Mouse (Mus musculus) neural tube, embryonic 11.5 days (tissue): ENCODE results near the gene Pappa2. TPM values are rescaled to one million over a fixed set of nuclear protein-coding genes. Genes with fewer than 3 reads are reported as not detected.

Experiments used
- ATAC-seq: fragments of 200-750 bp; cut with Nextera tagmentation; 2 replicates; pipeline ENCODE4 v1.8.0; 2017; ENCODE audit warnings: moderate number of reproducible peaks, mild to moderate bottlenecking, moderate TSS enrichment, moderate library complexity; ENCODE audit not compliant: insufficient read depth, low FRiP score, low TSS enrichment
- DNase-seq: peaks from one replicate; pipeline ENCODE4 v3.0.0-alpha.2; 2015; ENCODE audit warnings: low spot score
- H3K27ac ChIP-seq: fragments of 300-500 bp; sonication (generic); 2 replicates; pipeline ENCODE4 v1.5.1; 2014; ENCODE audit warnings: low read depth, mild to moderate bottlenecking, low read length
- H3K27me3 ChIP-seq: fragments of 300-500 bp; sonication (generic); 2 replicates; pipeline ENCODE4 v1.6.1; 2014; ENCODE audit warnings: mild to moderate bottlenecking, low read length, mixed read lengths; ENCODE audit not compliant: control insufficient read depth, insufficient read depth
- H3K36me3 ChIP-seq: fragments of 300-500 bp; sonication (generic); 2 replicates; pipeline ENCODE4 v1.6.1; 2014; ENCODE audit warnings: mild to moderate bottlenecking, low read length, moderate library complexity, mixed read lengths; ENCODE audit not compliant: control insufficient read depth, insufficient read depth
- H3K4me1 ChIP-seq: fragments of 300-500 bp; sonication (generic); 2 replicates; pipeline ENCODE4 v1.6.1; 2014; ENCODE audit warnings: low read length, mixed read lengths; ENCODE audit not compliant: control insufficient read depth, insufficient read depth
- H3K4me2 ChIP-seq: fragments of 300-500 bp; sonication (generic); 2 replicates; pipeline ENCODE4 v1.6.1; 2014; ENCODE audit warnings: low read depth, mild to moderate bottlenecking, moderate library complexity
- H3K4me3 ChIP-seq: fragments of 300-500 bp; sonication (generic); 2 replicates; pipeline ENCODE4 v1.5.1; 2014; ENCODE audit warnings: low read depth, low read length
- H3K9ac ChIP-seq: fragments of 300-500 bp; sonication (generic); 2 replicates; pipeline ENCODE4 v1.6.1; 2014; ENCODE audit warnings: mild to moderate bottlenecking, low read length
- H3K9me3 ChIP-seq: fragments of 300-500 bp; sonication (generic); 2 replicates; pipeline ENCODE4 v1.6.1; 2016; ENCODE audit warnings: low read length; ENCODE audit not compliant: control insufficient read depth
- whole genome bisulfite sequencing: fragments of 180-500 bp; shearing (Covaris S2); extraction: QIAGEN DNeasy Blood & Tissue Kit; methylation state at CpG from one replicate; pipeline ENCODE4 v1.1.7; 2014; 5-methylcytosine and 5-hydroxymethylcytosine counted together
- polyA plus RNA-seq: library from polyadenylated mRNA; unstranded; fragments of >200 nt; fragmentation: Nextera tagmentation; extraction: Ambion mirVana; gene quantifications from 2 replicates; pipeline ENCODE4 v1.2.1, GENCODE M21; 2014

Gene Pappa2
- polyA plus RNA-seq, 1 experiment from 2014 or later, result 4.6 TPM

DNA sequence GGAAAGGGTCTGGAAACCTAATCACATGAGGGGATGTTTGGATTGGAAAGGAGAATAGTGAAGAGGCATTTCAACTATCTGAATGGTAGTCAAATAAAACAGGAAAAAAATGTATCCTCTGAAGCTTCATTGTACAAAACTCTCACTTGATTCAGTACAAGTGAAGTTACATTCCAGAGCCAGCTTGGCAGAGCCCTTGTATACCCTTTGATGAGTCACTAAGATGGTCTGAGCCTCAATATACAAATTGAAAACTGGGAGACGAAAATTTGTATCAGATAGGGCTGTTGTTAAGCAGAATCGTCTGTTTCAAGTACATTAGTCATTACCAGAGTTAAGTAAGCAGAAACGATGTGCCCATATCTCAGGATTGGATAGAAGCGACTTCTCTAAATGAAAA lies 143.1 kb downstream of the Pappa2 start:
- WGBS, result 84% methylated on average over 4 of the region's 4 CpGs

DNA sequence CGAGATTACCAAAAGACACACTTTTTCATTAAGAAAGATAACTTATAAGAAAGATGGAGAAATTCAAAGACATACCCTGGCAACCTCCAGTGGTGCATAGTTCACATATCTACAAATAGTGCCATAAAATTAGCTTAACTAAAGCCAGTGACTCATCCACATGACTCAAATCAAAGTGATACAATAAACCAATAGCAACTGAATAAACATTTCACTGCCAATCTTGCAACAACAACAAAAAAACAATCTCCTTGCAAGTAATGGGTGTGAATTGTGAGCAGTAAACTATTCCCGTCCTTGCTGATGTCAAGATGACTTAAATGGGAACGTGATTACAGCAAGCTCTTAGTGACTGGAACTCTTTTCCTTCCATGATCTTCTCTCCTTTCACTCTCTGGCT lies 150.1 kb downstream of the Pappa2 start:
- H3K9me3 ChIP-seq, result no peaks in the 10 kb centered on the region
- 78% methylated on average over 3 of the region's 3 CpGs for WGBS
- ATAC-seq, result no peak

More for the DNA sequence above, 143.1 kb downstream of the Pappa2 start:
- ATAC-seq (no peak), DNase-seq (no peak)
- H3K27ac ChIP-seq, result no peak overlapping the region
- H3K36me3 ChIP-seq, result no peaks in the 10 kb centered on the region
- H3K9ac ChIP-seq, result no peak overlapping the region
- H3K4me2 ChIP-seq, result no peak overlapping the region
- H3K4me1 ChIP-seq, result no peaks in the 10 kb centered on the region
- H3K4me3 ChIP-seq, result no peak overlapping the region
- no peaks in the 10 kb centered on the region for H3K27me3 ChIP-seq
- no peaks in the 10 kb centered on the region for H3K9me3 ChIP-seq

DNA sequence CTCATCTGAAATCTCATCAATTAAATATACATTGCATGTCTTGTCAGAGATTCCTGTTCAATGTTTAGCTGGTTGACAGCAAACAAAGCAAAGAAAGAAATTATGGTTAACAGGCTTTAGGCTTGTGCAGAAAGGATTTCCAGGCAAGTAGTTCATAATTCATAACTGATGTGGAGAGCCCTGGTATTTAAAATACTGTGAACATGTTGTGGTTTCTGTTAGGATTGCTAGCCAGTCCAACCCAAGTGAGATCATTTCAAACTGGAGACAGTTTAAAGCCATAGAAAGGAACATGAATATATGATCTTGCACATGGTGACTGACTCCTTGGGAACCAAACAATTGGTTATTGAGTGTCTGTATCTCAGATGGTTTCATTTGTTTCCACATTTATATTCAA lies 152.4 kb downstream of the Pappa2 start:
- H3K27me3 ChIP-seq, result no peaks in the 10 kb centered on the region
- no peaks in the 10 kb centered on the region for H3K36me3 ChIP-seq
- no peaks in the 10 kb centered on the region for H3K4me1 ChIP-seq
- ATAC-seq, result no peak
- H3K27ac ChIP-seq, result no peak overlapping the region
- no peak overlapping the region for H3K4me3 ChIP-seq
- no peaks in the 10 kb centered on the region for H3K9me3 ChIP-seq
- no peak overlapping the region for H3K9ac ChIP-seq
- H3K4me2 ChIP-seq, result no peak overlapping the region
- no peak for DNase-seq

More for the DNA sequence above, 150.1 kb downstream of the Pappa2 start:
- no peaks in the 10 kb centered on the region for H3K36me3 ChIP-seq
- H3K4me2 ChIP-seq, result no peak overlapping the region
- no peaks in the 10 kb centered on the region for H3K4me1 ChIP-seq
- H3K4me3 ChIP-seq, result no peak overlapping the region
- no peaks in the 10 kb centered on the region for H3K27me3 ChIP-seq
- no peak overlapping the region for H3K27ac ChIP-seq
- no peak overlapping the region for H3K9ac ChIP-seq
- no peak for DNase-seq

DNA sequence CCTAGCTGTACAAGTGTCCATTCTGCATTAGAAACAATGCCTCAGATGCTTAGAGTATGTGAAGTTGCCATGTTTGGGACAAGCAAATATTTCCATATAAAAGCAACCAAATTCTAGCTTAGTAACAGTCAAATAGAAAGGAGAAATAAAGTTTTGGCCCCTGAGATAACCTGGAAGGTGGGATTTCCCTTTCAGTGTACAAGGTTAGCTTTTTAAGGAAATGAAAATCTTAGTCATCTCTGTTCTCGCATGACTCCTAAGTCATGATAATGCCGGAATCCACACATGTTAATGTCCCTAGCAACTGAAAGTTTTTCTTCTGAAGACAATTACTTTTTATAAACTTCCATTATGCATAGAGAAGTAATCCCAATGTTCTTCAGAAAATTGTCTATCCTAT lies 160.6 kb downstream of the Pappa2 start:
- H3K9me3 ChIP-seq, result no peaks in the 10 kb centered on the region
- H3K4me3 ChIP-seq, result no peak overlapping the region
- H3K27me3 ChIP-seq, result no peaks in the 10 kb centered on the region
- DNase-seq (no peak), ATAC-seq (no peak)
- no peaks in the 10 kb centered on the region for H3K36me3 ChIP-seq
- WGBS, result 95% methylated on average over 2 of the region's 2 CpGs
- H3K9ac ChIP-seq, result no peak overlapping the region
- no peak overlapping the region for H3K4me2 ChIP-seq
- H3K4me1 ChIP-seq, result no peaks in the 10 kb centered on the region
- H3K27ac ChIP-seq, result no peak overlapping the region

DNA sequence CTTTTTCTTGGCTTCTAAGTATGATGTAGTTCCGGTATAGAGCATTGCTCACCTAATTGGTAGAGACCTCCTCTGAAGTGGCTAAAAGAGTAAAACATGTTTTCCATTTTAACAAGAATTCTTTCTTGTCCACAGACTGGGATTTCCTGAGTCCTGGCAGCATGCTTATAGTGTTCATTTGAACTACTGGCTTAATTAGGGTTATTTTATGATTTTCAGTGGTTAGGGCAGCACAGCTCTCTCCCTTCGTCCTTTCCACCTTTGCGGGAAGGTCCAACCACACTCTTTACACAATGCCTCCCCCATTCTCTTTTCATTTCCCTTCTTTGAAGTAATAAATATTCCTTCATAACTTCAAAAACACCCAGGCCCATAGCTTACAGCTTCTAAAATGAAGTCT lies 163.8 kb downstream of the Pappa2 start:
- no peak for ATAC-seq

DNA sequence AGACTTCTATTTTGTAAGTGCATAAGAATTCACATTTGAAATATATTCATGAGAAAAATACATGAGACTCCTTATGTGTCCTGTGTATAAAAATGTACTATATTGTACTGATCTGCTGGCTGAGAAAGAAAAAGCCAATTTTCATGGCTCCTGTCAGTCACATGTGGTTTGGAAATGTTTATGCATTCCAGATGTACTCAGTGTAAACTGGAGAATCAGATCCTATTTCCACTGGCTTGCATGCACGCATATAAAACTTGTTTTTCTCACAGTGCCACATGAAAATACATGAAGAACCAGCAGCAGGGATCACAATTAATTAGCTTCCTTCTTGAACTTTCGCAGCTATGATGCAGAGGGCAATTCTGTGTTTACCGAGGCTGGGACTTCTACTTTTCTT lies 168.4 kb downstream of the Pappa2 start:
- Histone ChIP-seq H3K4me3 (no peak overlapping the region), H3K27me3 (no peaks in the 10 kb centered on the region), H3K9me3 (no peaks in the 10 kb centered on the region), H3K9ac (no peak overlapping the region), H3K4me2 (no peak overlapping the region), H3K27ac (no peak overlapping the region), H3K36me3 (no peaks in the 10 kb centered on the region), H3K4me1 (no peaks in the 10 kb centered on the region)
- WGBS, result 69% methylated on average over 3 of the region's 3 CpGs
- DNase-seq (no peak), ATAC-seq (no peak)

More for the DNA sequence above, 163.8 kb downstream of the Pappa2 start:
- no peak overlapping the region for H3K4me3 ChIP-seq
- no peaks in the 10 kb centered on the region for H3K9me3 ChIP-seq
- 86% methylated on average over 3 of the region's 3 CpGs for WGBS
- no peaks in the 10 kb centered on the region for H3K4me1 ChIP-seq
- H3K9ac ChIP-seq, result no peak overlapping the region
- no peaks in the 10 kb centered on the region for H3K27me3 ChIP-seq
- H3K36me3 ChIP-seq, result no peaks in the 10 kb centered on the region
- no peak overlapping the region for H3K27ac ChIP-seq
- DNase-seq, result no peak
- H3K4me2 ChIP-seq, result no peak overlapping the region

DNA sequence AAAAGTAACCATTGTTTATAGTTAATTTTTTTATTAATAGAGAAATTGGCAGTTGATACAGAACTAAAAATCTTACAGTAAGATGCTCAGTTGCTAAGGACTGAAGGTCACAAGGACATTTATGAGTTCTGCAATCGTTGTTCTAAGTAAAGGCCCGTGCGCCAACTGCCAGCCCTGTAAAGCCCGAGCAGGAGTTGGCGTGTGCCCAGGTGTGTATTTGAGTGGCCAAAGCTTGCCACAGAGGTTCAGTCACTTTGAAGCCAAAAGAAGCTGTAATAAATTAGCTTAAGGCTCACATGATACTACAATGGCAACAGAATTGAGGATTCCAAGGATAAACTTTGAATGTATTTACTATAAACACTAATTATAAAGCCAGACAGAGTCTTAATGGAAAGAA lies 204.8 kb downstream of the Pappa2 start:
- H3K4me3 ChIP-seq, result no peak overlapping the region
- 92% methylated on average over 5 of the region's 5 CpGs for WGBS
- no peaks in the 10 kb centered on the region for H3K9me3 ChIP-seq
- no peaks in the 10 kb centered on the region for H3K27me3 ChIP-seq
- no peak overlapping the region for H3K4me2 ChIP-seq
- no peak overlapping the region for H3K27ac ChIP-seq
- H3K36me3 ChIP-seq, result no peaks in the 10 kb centered on the region
- H3K4me1 ChIP-seq, result no peaks in the 10 kb centered on the region
- no peak for DNase-seq
- no peak for ATAC-seq
- no peak overlapping the region for H3K9ac ChIP-seq

DNA sequence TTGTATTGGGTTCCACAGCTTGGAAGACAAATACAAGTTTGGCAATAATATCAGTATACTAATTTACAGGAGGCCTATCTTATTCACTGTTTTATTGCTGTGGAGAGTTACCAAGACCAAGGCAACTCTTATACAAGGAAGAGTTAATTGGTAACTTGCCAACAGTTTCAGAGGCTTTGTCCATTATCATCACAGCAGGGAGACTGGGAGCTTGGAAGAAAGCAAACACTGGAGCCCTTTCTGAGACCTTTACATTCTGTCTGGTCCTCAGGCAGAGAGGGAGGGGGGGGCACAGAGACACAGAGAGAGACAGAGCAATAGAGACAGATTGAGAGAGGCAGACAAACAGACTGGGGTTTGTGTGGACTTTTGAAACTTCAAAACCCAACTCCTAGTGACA lies 207.2 kb downstream of the Pappa2 start:
- no peaks in the 10 kb centered on the region for H3K9me3 ChIP-seq
- no peak overlapping the region for H3K9ac ChIP-seq
- no peak overlapping the region for H3K4me2 ChIP-seq
- no peaks in the 10 kb centered on the region for H3K27me3 ChIP-seq
- H3K36me3 ChIP-seq, result no peaks in the 10 kb centered on the region
- H3K4me1 ChIP-seq, result no peaks in the 10 kb centered on the region
- no peak for ATAC-seq
- DNase-seq, result no peak
- H3K4me3 ChIP-seq, result no peak overlapping the region
- H3K27ac ChIP-seq, result no peak overlapping the region

DNA sequence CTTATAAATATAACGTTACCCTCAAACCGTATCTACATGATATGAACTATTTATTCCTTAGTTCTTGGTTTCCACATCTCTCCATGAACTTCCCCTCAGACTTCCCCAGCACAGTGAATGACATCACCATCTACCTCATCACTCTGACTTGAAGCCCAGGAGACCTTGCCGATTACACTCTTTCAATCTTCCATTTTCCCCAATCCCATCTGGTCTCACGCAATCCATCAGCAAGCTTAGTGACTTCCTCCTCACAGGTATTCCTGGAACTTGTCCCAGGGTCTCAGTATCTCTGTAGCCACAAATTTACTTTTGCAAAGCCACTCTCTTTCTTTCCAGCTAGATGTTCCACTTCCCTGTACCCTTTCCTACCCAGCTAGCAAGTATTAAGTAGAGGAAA lies 209.5 kb downstream of the Pappa2 start:
- DNase-seq (no peak), ATAC-seq (no peak)
- Histone ChIP-seq H3K27ac (no peak overlapping the region), H3K9me3 (no peaks in the 10 kb centered on the region), H3K4me2 (no peak overlapping the region), H3K4me3 (no peak overlapping the region), H3K36me3 (no peaks in the 10 kb centered on the region), H3K9ac (no peak overlapping the region), H3K27me3 (no peaks in the 10 kb centered on the region), H3K4me1 (no peaks in the 10 kb centered on the region)
- WGBS, result 87% methylated on average over 4 of the region's 4 CpGs
